Mouse (Mus musculus) embryonic fibroblast, embryonic 13.5 days (primary cell): Measurements from ENCODE around the gene Msh4. TPM values are rescaled to one million over a fixed set of nuclear protein-coding genes. Genes with fewer than 3 reads are reported as not detected.

Experiments
- H3K27ac ChIP-seq: 2 replicates; pipeline ENCODE4 v1.5.1; 2012; ENCODE audit warnings: low read length, control low read depth, inconsistent platforms; ENCODE audit not compliant: insufficient read depth
- H3K4me1 ChIP-seq: 2 replicates; pipeline ENCODE4 v1.6.1; 2011; ENCODE audit warnings: low read length; ENCODE audit not compliant: control insufficient read depth, insufficient read depth
- H3K4me3 ChIP-seq: 2 replicates; pipeline ENCODE4 v1.5.1; 2011; ENCODE audit warnings: mild to moderate bottlenecking, control low read depth, low read length; ENCODE audit not compliant: insufficient read depth
- CTCF ChIP-seq: IDR thresholded peaks from 2 replicates; pipeline ENCODE4 v1.5.1; 2011; ENCODE audit warnings: mild to moderate bottlenecking, control low read depth, low read length, moderate library complexity, borderline replicate concordance; ENCODE audit not compliant: insufficient read depth
- POLR2A ChIP-seq: IDR thresholded peaks from 2 replicates; pipeline ENCODE4 v1.6.1; 2011; ENCODE audit warnings: low read depth, mild to moderate bottlenecking, control low read depth, low read length, moderate library complexity
- polyA plus RNA-seq: library from polyadenylated mRNA; stranded (reverse); fragments of >200 nt; gene quantifications from 2 replicates; pipeline ENCODE4 v1.2.4, GENCODE M21; 2011; ENCODE audit warnings: low read depth; ENCODE audit not compliant: missing spikeins, insufficient read length

Msh4 gene
- 0.27 and 0.32 TPM in 2 replicates for polyA plus RNA-seq

DNA sequence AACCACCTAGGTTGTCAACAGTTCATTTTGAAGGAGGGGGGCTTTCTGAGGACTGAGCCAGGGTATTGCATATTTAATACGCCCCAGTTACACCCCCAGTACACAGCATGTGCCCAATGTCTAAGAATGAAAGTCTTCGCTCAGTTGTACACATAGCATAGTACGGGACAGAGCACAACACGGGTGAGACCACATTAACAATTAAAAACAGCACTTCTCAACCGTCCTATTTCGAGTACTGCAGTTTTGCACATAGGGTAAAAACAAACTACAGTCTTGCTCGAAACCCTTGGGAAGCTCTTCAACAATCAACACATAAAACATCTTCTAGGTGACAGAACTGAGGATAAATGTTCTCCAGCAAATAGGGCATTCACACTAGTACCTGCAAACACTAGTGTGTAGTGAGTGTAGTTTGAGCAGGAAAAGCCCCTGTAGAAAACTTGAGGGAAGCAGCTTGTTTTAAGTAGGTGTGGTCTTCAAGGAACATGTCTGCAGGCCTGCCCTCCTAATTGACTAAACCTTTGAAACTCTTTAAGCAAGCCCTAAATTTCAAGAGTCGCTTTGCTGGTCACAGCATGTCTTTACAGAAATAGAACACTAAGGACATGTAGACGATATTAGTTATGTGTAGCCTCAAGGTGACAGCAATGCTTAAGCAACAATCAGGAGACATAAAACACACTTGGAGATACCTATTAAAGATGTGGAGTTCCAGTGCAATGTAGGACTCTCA, at the start of gene Msh4:
Gene Msh4, minus strand, starts transcription at position 3 of the 736 bp plus-strand sequence.
- Histone ChIP-seq H3K4me3 (no peak within 1 kb of the TSS), H3K4me1 (peaks cover 6% of the 10 kb centered on the region; the same call in 1 of the 2 replicates), H3K27ac (no peak within 1 kb of the TSS)
- no peak for TF ChIP-seq CTCF
- TF ChIP-seq POLR2A: no peak

DNA sequence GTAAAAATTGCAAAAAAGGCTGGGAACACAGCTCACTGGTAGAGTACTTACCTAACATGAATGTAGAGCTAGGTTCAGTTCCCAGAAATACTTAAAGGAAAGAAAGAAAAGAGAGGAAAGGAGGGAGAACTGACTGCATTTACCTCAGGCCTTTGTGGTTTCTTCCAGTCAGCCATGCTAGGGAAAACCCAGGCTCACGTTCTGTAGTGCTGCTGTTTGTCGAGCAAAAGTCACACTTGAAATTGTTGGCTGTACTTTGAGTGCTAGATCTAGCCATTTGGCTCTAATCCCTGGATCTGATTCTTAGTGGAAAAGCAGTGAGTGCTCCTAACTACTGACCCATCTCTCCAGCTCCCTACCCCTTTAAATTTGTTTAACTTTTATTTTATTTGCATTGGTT, 42.2 kb upstream of the Msh4 start:
- Histone ChIP-seq H3K4me1 (no peaks in the 10 kb centered on the region), H3K4me3 (no peak overlapping the region), H3K27ac (no peak overlapping the region)
- no peak for TF ChIP-seq CTCF
- no peak for TF ChIP-seq POLR2A

- H3K27ac ChIP-seq: no peak overlapping the region
- H3K4me1 ChIP-seq: peaks cover 5% of the 10 kb centered on the region; the same call in 1 of the 2 replicates
- H3K4me3 ChIP-seq: no peak overlapping the region
- no peak for TF ChIP-seq CTCF
- TF ChIP-seq POLR2A: no peak
These were observed 41.3 kb upstream of the Msh4 start for GRCm38 (mm10) chr3:153947271-153947670.

- peaks cover 5% of the 10 kb centered on the region; the same call in 1 of the 2 replicates for H3K4me1 ChIP-seq
- H3K4me3 ChIP-seq: peak within 1 kb of the TSS; percentile 79
- peak within 1 kb of the TSS; percentile 81 for H3K27ac ChIP-seq
- TF ChIP-seq CTCF: no peak
- TF ChIP-seq POLR2A: peak; percentile 96
These were observed 38.5 kb upstream of the Msh4 start, which contains the start of gene Acadm for GRCm38 (mm10) chr3:153944335-153944990. Acadm (minus strand) TSS chr3:153944632.

GRCm38 (mm10) chr3:153943901-153944334, 38.0 kb upstream of the Msh4 start:
- Histone ChIP-seq H3K4me1 (peaks cover 5% of the 10 kb centered on the region; the same call in 1 of the 2 replicates), H3K4me3 (peak overlapping the region; percentile 79), H3K27ac (peak overlapping the region; percentile 81)
- TF ChIP-seq POLR2A: no peak
- TF ChIP-seq CTCF: no peak

- TF ChIP-seq CTCF (no peak), POLR2A (no peak)
- H3K4me3 ChIP-seq: peak overlapping the region; percentile 79
- peak overlapping the region; percentile 81 for H3K27ac ChIP-seq
- H3K4me1 ChIP-seq: peaks cover 5% of the 10 kb centered on the region; the same call in 1 of the 2 replicates
These were observed 37.2 kb upstream of the Msh4 start for GRCm38 (mm10) chr3:153943003-153943640.

DNA sequence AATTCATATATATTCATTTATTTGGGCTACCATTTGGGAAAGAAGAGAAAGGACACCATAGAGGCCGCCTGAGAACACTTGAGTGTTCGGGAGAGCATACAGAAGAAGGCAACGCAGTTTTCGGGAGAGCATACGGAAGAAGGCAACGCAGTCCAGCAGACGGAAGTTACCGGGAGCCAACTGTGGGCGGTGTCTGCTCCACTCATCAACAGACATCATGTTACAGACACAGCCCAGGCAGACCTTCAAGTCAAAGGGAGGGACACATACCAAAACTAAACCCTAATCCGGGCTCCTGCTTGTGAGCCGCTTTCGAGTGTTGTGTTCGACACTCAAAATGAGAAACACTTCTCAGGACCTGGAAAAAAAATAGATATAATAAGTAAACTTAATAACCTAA, 35.7 kb upstream of the Msh4 start:
- Histone ChIP-seq H3K27ac (no peak overlapping the region), H3K4me3 (no peak overlapping the region), H3K4me1 (peaks cover 5% of the 10 kb centered on the region; the same call in 1 of the 2 replicates)
- TF ChIP-seq POLR2A (no peak), CTCF (no peak)

DNA sequence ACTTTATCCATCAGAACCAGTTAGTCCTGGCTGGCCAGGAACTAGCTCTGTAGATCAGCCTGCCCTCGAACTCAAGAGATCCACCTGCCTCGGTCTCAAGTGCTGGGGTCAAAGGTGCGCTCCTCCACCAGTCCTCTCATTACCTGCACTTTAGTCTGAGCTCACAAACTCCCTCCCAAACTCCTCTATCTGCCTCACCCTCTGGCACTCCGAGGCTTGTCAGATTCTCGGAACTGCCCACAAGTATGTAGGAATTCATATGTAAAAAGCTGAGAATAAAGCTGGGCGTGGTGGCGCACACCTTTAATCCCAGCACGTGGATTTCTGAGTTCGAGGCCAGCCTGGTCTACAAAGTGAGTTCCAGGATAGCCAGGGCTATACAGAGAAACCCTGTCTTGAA, 34.5 kb upstream of the Msh4 start:
- no peak overlapping the region for H3K4me3 ChIP-seq
- H3K27ac ChIP-seq: no peak overlapping the region
- peaks cover 5% of the 10 kb centered on the region; the same call in 1 of the 2 replicates for H3K4me1 ChIP-seq
- TF ChIP-seq POLR2A (no peak), CTCF (no peak)

DNA sequence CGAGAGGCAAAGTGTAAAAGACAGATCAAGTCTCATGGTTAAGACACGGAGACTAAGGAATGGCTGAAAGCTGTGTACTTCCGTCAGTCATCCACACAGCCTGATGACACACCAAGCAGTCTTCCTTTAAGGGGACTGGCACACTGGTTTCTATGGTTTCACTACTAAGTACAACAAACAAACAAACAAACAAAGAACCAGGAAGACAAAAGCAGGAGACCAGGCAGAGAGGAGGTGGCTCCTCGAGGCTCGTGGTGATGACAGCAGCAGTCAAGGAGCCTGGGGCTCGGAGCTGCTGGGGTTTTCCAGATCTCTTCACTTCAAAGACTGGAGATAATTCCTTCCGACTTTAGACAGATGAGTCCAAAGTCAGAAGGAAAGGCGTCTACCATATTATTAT, 34.1 kb upstream of the Msh4 start:
- Histone ChIP-seq H3K4me3 (no peak overlapping the region), H3K27ac (no peak overlapping the region), H3K4me1 (peaks cover 5% of the 10 kb centered on the region; the same call in 1 of the 2 replicates)
- TF ChIP-seq POLR2A: no peak
- no peak for TF ChIP-seq CTCF

- H3K4me3 ChIP-seq: no peak overlapping the region
- no peak overlapping the region for H3K27ac ChIP-seq
- TF ChIP-seq POLR2A (no peak), CTCF (no peak)
- H3K4me1 ChIP-seq: no peaks in the 10 kb centered on the region
These were observed 31.3 kb upstream of the Msh4 start for GRCm38 (mm10) chr3:153937116-153937810.
